Mouse (Mus musculus): Measurements from ENCODE around the gene Prkd3.

DNA sequence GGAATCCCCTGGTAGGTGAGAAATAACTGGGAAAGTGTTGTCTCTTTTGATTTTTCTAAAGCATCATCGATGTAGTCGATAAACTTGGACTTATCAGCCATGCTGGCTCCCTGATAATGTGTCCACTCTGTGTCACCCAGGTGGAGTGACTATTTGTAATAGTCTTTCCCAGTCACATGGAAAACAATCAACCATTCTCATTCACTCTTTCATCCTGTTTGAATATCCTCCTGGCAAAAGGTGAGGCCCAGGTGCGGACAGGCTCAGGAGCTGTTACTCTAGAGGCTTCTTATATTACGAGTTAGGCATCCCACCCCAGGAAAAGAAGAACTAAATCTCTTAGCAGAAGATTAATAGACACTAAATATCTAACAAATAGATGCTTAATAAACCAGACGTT lies 113.7 kb downstream of the Prkd3 start, which contains the start of gene Sult6b1:
- TF ChIP-seq CTCF (IDR thresholded peaks at IDR 0.05; ENCODE audit: borderline replicate concordance, insufficient read depth, low read length) = no peak
- TF ChIP-seq POLR2A (IDR thresholded peaks at IDR 0.05; ENCODE audit: low read depth, low read length) = no peak
